Mouse (Mus musculus) inflammation-experienced regulatory T-cells, adult 6 months (primary cell): ENCODE data around the gene Eno1. TPM values are rescaled to one million over a fixed set of nuclear protein-coding genes. Genes with fewer than 3 reads are reported as not detected.
A peak's percentile ranks its signal among the peaks of the same experiment; 100 is the strongest.

Experiments used
- ATAC-seq: one replicate; pipeline ENCODE4 v1.8.0; 2017
- polyA plus RNA-seq, 3 experiments: library from polyadenylated mRNA; unstranded; fragments of 100-300 nt; shearing (Covaris generic); gene quantifications; one replicate each; pipeline ENCODE4 v1.2.1; 2017

The Eno1 gene
- polyA plus RNA-seq, 3 experiments from 2014 or later: 503 to 566 (median 560) TPM

GRCm38 (mm10) chr4:150226818-150227688 is 9.5 kb upstream of the Eno1 start:
- ATAC-seq: no peak

GRCm38 (mm10) chr4:150228581-150229348 is 7.8 kb upstream of the Eno1 start:
- no peak for ATAC-seq

- no peak for ATAC-seq
Observed at GRCm38 (mm10) chr4:150229747-150230390, 6.7 kb upstream of the Eno1 start.

GRCm38 (mm10) chr4:150230460-150231407 is 5.8 kb upstream of the Eno1 start:
- ATAC-seq: no peak

- no peak for ATAC-seq
Observed at GRCm38 (mm10) chr4:150231871-150232270, 4.7 kb upstream of the Eno1 start.

- no peak for ATAC-seq
Observed at GRCm38 (mm10) chr4:150234599-150235327, 1.8 kb upstream of the Eno1 start.

GRCm38 (mm10) chr4:150235585-150235984 is 936 bp upstream of the Eno1 start:
- no peak for ATAC-seq

DNA sequence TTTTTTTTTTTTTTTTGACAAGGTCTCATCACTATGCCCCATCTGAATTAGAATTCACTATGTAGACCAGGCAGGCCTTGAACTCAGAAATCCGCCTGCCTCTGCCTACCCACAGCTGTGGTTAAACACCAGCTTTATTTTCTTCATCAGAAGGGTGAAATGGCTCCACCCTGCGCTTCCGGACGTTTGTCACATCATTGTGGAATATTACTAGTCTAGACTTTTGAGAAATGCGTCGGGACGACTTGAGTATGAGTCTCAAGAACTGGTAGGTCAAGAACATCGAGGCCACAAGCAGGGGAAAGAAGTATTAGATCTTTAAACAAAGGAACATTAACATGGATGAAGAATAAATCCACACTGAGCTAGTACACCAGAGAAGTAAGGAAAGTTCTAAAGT is 490 bp upstream of the Eno1 start:
- ATAC-seq: no peak

DNA sequence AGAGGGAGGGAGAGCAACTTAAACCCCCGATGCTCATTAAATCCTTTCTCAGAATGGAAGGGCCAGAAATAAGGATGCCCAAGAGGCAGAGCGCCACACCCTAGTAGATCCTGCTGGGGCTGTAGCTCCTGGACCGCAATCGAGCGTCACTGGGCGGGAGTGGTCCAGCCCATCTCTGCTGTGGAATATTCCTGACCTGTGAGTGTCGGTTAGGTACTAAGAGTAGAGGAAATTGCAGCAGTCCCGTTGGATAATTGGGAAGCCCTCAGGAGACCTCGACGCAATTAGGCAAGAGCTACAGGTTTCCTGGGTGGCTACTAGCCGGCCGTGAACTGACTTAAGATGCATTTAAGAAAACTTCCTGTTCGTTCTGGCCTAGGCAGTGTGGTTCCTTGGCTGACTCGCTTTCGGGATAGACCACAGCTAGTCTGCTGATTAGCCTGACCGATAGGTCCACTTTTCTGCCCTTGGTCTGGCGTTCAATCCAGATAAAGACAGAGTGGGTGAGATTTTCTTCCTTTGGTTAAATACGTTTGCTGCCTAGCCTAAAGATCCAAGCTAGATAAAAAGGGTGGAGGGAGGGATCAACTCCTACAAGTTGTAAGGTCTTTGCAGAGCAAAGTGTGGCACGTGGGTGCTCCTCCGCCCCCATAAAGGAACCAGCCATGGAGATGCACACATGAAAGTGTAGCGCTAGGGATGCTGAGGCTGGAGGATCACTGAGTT is 1.3 kb downstream of the Eno1 start:
- no peak for ATAC-seq

- ATAC-seq: no peak
Observed at GRCm38 (mm10) chr4:150238433-150239086, 2.0 kb downstream of the Eno1 start.

- no peak for ATAC-seq
Observed at GRCm38 (mm10) chr4:150239087-150239480, 2.6 kb downstream of the Eno1 start.

DNA sequence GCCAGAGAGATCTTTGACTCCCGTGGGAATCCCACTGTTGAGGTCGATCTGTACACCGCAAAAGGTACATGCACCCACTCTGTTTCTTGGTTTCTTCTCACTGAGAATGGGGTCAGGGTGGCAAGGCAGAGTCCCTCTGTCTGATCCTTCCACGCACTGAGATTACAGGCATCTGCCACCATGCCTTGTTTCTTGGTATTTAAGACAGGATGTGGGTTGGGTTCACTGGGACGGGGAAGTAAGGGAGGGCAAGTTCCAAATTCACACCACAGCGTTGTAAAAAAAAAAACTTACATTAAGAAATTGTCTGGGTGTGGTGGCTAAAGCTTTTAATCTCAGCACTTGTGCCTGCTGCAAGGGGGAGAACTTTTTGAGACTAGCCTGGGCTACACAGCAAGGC is 3.0 kb downstream of the Eno1 start:
- ATAC-seq: peak; percentile 45

DNA sequence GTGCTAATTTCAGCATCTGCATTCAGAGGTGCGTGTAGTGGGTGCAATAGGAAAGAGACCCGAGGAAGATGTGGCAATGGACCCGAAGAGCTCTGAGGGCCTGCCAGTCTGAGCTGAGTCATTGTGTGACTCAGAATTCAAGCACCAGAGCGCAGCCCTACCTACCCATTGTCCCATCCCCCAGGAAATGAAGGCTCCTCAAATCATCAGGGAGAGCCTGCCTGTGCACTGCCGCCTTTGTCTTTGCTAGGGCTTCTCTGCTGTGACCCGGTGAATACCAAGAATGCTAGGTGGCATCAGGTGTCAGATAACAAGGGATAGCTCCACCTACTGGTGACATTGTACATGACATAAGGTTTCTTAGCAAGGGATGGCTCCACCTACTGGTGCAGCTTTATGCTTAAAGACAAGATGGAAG is 3.4 kb downstream of the Eno1 start:
- ATAC-seq: peak; percentile 55

DNA sequence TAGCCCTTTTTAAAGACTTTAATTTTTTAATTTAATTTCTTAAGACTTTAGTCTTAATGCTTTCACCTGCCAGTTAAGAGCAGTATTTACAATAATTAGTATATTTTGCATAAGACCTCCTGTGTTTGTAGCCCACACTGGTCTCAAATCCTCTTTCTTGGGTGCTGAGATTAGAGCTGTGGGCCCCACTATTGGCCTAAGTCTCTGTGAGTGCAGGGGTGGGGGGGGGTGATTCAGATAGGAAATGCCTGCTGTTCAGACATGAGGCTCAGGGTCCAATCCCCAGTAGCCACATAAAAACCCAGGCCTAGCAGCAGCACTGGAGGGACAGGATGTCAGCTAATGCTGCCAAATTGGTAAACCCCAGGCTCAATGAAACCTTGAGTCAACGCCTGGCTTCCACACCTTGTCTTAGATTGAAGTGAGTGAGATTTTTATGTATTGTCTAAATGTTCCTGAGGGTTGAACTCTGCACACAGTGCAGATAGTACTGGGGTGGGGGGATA is 3.9 kb downstream of the Eno1 start:
- no peak for ATAC-seq

- ATAC-seq: no peak
Observed at GRCm38 (mm10) chr4:150241708-150242107, 5.2 kb downstream of the Eno1 start.

GRCm38 (mm10) chr4:150242745-150243144 is 6.2 kb downstream of the Eno1 start:
- ATAC-seq: no peak

DNA sequence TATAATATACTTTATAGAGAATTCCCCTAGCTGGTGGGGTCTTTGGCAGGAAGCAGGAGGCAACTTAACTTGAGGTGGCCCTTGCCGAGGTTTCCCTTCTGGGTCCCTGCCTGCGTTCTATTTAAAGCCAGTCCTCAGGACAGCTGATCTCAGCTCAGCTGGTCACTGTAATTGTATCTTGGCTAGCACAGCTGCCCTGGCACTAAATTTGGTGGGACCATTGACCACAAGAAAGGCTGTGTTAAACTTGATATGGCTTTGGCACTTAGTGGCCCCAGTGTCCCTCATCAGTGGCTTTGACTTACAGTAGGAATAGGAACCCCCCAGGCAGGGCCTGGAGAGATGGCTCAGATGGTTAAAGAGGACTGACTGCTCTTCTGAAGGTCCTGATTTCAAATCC is 9.4 kb downstream of the Eno1 start:
- ATAC-seq: no peak

DNA sequence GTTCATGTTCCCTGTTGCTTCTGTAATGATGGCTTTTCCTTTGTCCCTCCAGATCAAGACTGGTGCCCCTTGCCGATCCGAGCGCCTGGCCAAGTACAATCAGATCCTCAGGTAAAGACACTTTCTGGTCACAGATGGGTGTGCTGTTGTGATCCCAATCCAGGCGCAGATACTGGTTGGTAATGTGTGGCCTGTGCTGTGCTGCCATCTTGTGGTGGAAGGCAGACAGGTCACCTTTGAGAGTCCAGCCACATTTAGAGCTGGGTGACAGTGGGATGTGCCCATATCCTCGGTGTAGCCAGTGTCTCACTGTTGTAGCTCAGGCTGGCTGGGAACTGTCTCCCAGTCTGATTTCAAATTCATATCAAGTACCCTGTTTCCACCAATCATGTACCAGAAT is 11.5 kb downstream of the Eno1 start:
- ATAC-seq: peak; percentile 88

DNA sequence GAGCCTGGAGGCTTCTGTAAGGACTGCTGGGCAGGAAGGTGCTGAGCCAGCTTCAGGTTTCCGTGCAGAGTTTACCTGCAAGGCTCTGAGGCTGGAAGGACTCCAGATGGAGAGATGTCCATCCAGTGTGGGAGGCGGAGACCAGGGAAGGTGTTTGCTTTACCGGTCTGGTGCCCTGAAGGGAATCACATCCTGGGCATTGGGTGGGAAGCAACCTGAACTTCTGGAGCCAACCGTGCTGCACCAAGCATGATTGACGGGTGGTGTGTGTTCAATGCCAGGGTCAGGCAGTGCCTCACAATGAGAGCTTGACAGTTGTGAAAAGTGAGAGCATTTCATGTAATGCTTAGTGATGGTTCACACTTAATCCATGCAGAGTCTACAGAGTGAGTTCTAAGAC is 12.4 kb downstream of the Eno1 start:
- ATAC-seq: no peak

DNA sequence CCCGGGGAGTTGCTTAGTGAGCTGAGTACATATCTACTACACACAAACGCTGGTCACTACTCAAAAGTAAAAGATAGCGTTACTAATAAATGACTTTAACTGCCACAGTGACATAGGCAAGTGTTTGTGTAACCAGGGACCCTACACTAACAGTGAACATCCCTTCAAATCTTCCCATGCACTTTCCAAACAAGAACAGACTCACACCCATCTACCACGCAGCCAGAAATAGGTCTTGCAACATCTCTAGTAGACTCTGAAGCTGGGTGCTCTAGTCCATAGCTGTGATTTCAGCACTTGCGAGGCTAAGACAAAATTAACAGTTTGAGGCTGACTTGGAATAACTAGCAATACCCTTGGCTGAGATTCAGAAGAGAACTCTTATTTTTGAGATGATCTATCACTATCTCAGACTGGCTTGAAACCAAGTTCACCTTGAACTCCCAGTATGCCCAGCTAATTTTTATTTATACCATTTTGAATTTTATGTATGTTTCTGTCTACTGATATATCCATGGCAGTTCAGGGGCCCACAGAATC is 13.3 kb downstream of the Eno1 start:
- ATAC-seq: no peak
